ENCODE assay signal across 29 mouse cellular contexts in the genomic region with DNA sequence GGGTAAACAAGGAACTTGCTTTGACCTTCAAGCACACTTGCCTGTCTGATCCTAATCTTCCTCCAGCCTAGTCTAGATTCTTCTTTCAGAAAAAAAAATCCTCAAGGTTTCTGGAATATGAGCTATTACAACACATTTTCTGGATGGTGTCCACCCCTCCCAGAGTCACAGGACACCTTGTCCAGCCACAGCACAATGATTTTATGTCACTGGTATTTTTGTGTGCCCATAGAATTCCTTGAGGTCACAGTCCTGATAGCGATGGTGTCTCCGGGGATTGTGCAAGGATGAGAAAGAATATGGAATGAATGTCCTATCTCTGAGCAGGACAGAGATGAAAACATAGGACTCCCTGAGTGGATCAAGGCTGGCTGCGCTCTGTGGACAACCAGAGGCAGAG. TPM values are rescaled to one million over a fixed set of nuclear protein-coding genes. Genes with fewer than 3 reads are reported as not detected.
DNase-seq lines count a peak whose midpoint lies in the region; ATAC-seq lines count a peak whose summit lies in the region.
"Had no signal": no experiment of that assay in that cellular context is flagged by ENCODE, and none has a peak within 500 bp of the region (broad histone marks: within the 10 kb centered on the region; RNA-seq: fewer than 3 reads in every experiment).

No protein-coding gene starts in this region.

- peaks cover 40% of the 10 kb centered on the region for H3K4me1 ChIP-seq in heart, embryonic 12.5 days (replicated peaks)
- 0 out of 2 replicates have a peak, but pooled peaks cover 5% of the 10 kb centered on the region for H3K4me1 ChIP-seq in liver, embryonic 12.5 days
- H3K4me1 ChIP-seq: embryonic facial prominence, embryonic 15.5 days; forebrain, embryonic 12.5 days; hindbrain, embryonic 13.5 days; lung, embryonic 15.5 days; midbrain, embryonic 10.5 days; midbrain, embryonic 15.5 days had no signal

- no peak overlapping the region for H3K4me3 ChIP-seq in heart, embryonic 12.5 days
- no peak overlapping the region for H3K4me3 ChIP-seq in liver, embryonic 12.5 days
- H3K4me3 ChIP-seq: embryonic facial prominence, embryonic 10.5 days; embryonic facial prominence, embryonic 15.5 days; forebrain, embryonic 12.5 days; hindbrain, embryonic 13.5 days; lung, embryonic 15.5 days; midbrain, embryonic 10.5 days; midbrain, embryonic 15.5 days had no signal

- WGBS in heart, embryonic 12.5 days: 72% methylated on average over 3 of the region's 3 CpGs
- 78% methylated on average over 3 of the region's 3 CpGs for WGBS in liver, embryonic 12.5 days (ENCODE audit: insufficient replicate concordance)

- no peaks in the 10 kb centered on the region for H3K27me3 ChIP-seq in heart, embryonic 12.5 days (replicated peaks)
- H3K27me3 ChIP-seq in liver, embryonic 12.5 days (replicated peaks): no peaks in the 10 kb centered on the region
- H3K27me3 ChIP-seq: CH12.LX; embryonic facial prominence, embryonic 15.5 days; forebrain, embryonic 12.5 days; hindbrain, embryonic 13.5 days; lung, embryonic 15.5 days; midbrain, embryonic 15.5 days had no signal

- intact Hi-C loops in heart, postnatal 36 days (cut with DNase I): no loop called here

- no peak for ATAC-seq in heart, embryonic 12.5 days (ENCODE audit: insufficient number of reproducible peaks, low FRiP score)
- ATAC-seq in liver, embryonic 12.5 days: no peak
- ATAC-seq: activated CD4-positive, CD25-positive, alpha-beta regulatory T cell, adult 4 months; forebrain, postnatal 0 days; midbrain, embryonic 15.5 days had no signal

- H3K9ac ChIP-seq in heart, embryonic 12.5 days: no peak overlapping the region
- H3K9ac ChIP-seq in liver, embryonic 12.5 days: no peak overlapping the region
- H3K9ac ChIP-seq: embryonic facial prominence, embryonic 15.5 days; forebrain, embryonic 12.5 days; forebrain, postnatal 0 days; hindbrain, embryonic 13.5 days; lung, embryonic 15.5 days; midbrain, embryonic 15.5 days had no signal

- no peak overlapping the region for H3K4me2 ChIP-seq in heart, embryonic 12.5 days
- H3K4me2 ChIP-seq in liver, embryonic 12.5 days: no peak overlapping the region
- H3K4me2 ChIP-seq: embryonic facial prominence, embryonic 15.5 days; forebrain, embryonic 12.5 days; hindbrain, embryonic 13.5 days; lung, embryonic 15.5 days; midbrain, embryonic 15.5 days had no signal

- H3K9me3 ChIP-seq in heart, embryonic 12.5 days (replicated peaks): peaks cover 5% of the 10 kb centered on the region; the same call in 1 of the 2 replicates
- H3K9me3 ChIP-seq in liver, embryonic 12.5 days (replicated peaks): no peaks in the 10 kb centered on the region
- H3K9me3 ChIP-seq: embryonic facial prominence, embryonic 10.5 days; embryonic facial prominence, embryonic 15.5 days; forebrain, embryonic 12.5 days; hindbrain, embryonic 13.5 days; lung, embryonic 15.5 days; midbrain, embryonic 10.5 days; midbrain, embryonic 15.5 days had no signal

- DNase-seq in adrenal gland, postnatal 14 days: peak; percentile 46
- no peak for DNase-seq in adrenal gland, postnatal 25 days
- DNase-seq in heart, postnatal 36 days: no peak
- peak; percentile 5 for DNase-seq in ovary, adult 18-20 months (ENCODE audit: low spot score)
- no peak for DNase-seq in ovary, postnatal 10 days (ENCODE audit: low spot score)
- peak; percentile 16 for DNase-seq in skeletal muscle tissue, adult 2 months (ENCODE audit: low read depth, low spot score)
- DNase-seq: B cell, adult 2 months; cerebellum, adult 2 months; cerebellum, postnatal 14 days; forebrain, postnatal 0 days; heart, postnatal 14 days; kidney, adult 9 months; kidney, postnatal 10 days; layer of hippocampus, adult 9-11 months; right cerebral cortex, postnatal 4 days; thymus, adult 2 months; thymus, postnatal 36 days had no signal

- 0 out of 2 replicates have a peak overlapping the region, but pooled peaks have one; percentile 2 for H3K27ac ChIP-seq in heart, embryonic 12.5 days (ENCODE audit: poor library complexity, severe bottlenecking)
- no peak overlapping the region for H3K27ac ChIP-seq in liver, embryonic 12.5 days
- H3K27ac ChIP-seq: embryonic facial prominence, embryonic 10.5 days; embryonic facial prominence, embryonic 15.5 days; forebrain, embryonic 12.5 days; hindbrain, embryonic 13.5 days; lung, embryonic 15.5 days; midbrain, embryonic 10.5 days; midbrain, embryonic 15.5 days had no signal

- H3K36me3 ChIP-seq in heart, embryonic 12.5 days: no peaks in the 10 kb centered on the region
- H3K36me3 ChIP-seq in liver, embryonic 12.5 days: no peaks in the 10 kb centered on the region
- H3K36me3 ChIP-seq: embryonic facial prominence, embryonic 10.5 days; embryonic facial prominence, embryonic 15.5 days; forebrain, embryonic 12.5 days; hindbrain, embryonic 13.5 days; lung, embryonic 15.5 days; midbrain, embryonic 10.5 days; midbrain, embryonic 15.5 days had no signal

RNA-seq across cellular contexts. Expression of gene Parm1, which starts 48.0 kb away (rescaled TPM):
- total RNA-seq in adrenal gland, postnatal 14 days (2021): 57.0 and 61.0 TPM in 2 replicates
- total RNA-seq in adrenal gland, postnatal 25 days (2021): 121 TPM in 2 replicates
- polyA plus RNA-seq in heart, embryonic 12.5 days (2016; fragmentation: Nextera tagmentation; extraction: Ambion mirVana): 30.5 and 30.6 TPM in 2 replicates
- 10 to 100 TPM; 57.1 to 57.7 TPM for total RNA-seq in heart, postnatal 36 days (2021)
- 2.6 and 3.7 TPM in 2 replicates for polyA plus RNA-seq in liver, embryonic 12.5 days (2016; fragmentation: Nextera tagmentation; extraction: Ambion mirVana)
- total RNA-seq: neutrophil, adult 5-6 weeks had no signal
- polyA plus RNA-seq: activated CD4-positive, CD25-positive, alpha-beta regulatory T cell, adult 4 months had no signal

Comparison
In these comparisons a context has a peak if more than half of its experiments do, and no peak if none do; other contexts are left out.
1. DNase-seq: peak in adrenal gland, postnatal 14 days (single experiment), ovary, adult 18-20 months (single experiment) and skeletal muscle tissue, adult 2 months (single experiment); none in adrenal gland, postnatal 25 days (single experiment), heart, postnatal 36 days (0 of 2) and ovary, postnatal 10 days (single experiment).